Mouse (Mus musculus) layer of hippocampus, postnatal 14 days (tissue): ENCODE measurements around the gene Zfp69. TPM values are rescaled to one million over a fixed set of nuclear protein-coding genes. Genes with fewer than 3 reads are reported as not detected.

Source experiments
- DNase-seq, 2 experiments: peaks; one replicate each; pipeline ENCODE4 v3.0.0; 2021 to 2022; ENCODE audit warnings: low spot score in 2 of 2, mixed read lengths in 1 of 2
- long read RNA-seq, 2 experiments: library from polyadenylated mRNA; stranded (forward); transcript quantifications; one replicate each; pipeline ENCODE4 v2.0.0; 2021
- total RNA-seq, 2 experiments: library from RNA; stranded (reverse); gene quantifications; 2 replicates each; pipeline ENCODE4 v1.2.3; 2021

Zfp69 gene
- 1 to 10 TPM; 1.4 to 2.8 TPM for total RNA-seq
- long read RNA-seq, experiment 1, partial matches to known transcripts = 0 of 1 reads
- long read RNA-seq, experiment 1, other reads (novel, unspliced or antisense) = 1 of 1 reads
- long read RNA-seq, experiment 2, partial matches to known transcripts = 2 of 4 reads
- long read RNA-seq, experiment 2, other reads (novel, unspliced or antisense) = 2 of 4 reads

DNA sequence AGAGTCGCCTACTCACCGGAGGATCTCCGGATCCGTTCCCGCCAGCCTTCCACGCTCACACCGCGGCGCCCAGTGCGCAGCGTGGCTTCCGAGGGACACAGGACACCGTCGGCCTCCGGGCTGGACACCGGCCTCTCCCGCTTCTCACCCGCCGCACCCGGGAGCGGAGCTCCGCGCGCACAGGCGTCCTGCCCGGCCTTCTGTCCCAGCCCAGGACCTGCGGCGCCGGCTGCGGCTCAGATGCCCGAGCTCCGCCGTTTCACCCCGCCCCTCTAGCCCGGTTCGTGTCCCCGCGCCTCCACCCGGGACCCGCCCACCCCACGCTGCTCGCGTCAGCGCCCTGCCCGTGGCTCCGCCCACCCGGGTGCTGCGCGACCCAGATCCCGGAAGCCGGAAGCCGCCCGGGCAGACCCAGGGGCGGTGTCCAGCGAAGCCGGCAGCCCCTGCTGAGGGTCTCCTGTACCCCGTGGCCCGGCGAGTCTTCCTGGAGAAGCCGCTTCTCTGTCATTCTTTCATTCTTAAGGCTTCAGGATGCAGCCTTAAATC, at the start of gene Zfp69:
TSS of gene Zfp69 (minus strand) at position 272 of the 546 bp plus-strand sequence.
- peak; percentile 76 to 84 for DNase-seq

DNA sequence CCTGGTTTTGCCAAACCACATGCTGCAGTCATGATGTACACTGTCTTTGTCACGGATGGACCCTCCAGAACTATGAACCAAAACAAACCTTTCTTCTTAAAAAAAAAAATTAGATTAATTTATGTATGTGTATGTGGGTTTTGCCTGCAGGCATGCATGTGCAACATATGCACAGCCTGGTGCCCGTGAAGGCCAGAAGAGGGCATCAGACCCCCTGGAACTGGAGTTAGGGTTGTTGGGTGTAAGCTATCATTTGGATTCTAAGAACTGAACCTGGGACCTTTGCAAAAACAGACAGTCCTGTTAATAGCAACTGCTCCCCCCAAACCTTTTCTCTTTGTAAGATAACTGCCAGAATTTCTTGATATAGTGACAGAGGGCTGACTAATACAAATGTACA, 49.5 kb upstream of the Zfp69 start:
- no peak for DNase-seq

DNA sequence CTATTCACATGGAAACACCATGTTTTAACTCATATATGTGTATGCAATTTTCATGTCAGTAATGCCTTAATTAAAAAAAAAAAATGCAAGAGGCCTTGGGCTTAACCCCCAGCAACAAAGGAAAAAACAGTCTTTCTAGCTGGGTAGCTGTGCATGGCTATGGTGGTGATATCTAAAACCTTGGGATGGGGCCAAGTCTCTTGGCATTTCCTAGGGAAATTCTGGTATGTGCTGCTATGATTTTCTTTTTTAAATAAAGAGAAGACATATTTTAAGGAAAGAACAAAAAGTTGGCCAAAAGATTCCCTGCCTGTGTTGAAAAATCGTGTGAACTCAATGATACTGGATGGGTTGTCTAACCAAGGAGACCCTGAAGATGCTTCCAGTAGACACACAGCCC, 44.4 kb upstream of the Zfp69 start:
- no peak for DNase-seq

DNA sequence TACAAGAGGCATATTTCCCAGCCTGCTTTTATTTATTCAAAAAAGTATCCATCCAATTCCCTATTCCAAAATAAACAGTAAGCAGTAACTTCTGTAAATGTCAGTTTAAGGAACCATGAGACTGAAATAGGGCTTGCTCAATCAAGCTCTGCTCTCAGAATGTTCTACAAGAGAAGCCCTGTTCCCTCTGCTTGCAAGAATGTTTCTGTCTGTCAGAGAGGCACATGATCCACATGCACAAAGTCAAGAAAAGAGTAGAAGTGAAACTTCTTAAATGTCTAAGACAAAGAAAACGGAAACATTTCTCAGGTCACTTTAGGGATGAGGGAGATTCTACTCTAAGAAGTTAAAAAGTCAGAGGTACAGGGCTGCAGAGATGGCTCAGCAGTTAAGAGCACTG, 41.5 kb upstream of the Zfp69 start:
- no peak for DNase-seq

DNA sequence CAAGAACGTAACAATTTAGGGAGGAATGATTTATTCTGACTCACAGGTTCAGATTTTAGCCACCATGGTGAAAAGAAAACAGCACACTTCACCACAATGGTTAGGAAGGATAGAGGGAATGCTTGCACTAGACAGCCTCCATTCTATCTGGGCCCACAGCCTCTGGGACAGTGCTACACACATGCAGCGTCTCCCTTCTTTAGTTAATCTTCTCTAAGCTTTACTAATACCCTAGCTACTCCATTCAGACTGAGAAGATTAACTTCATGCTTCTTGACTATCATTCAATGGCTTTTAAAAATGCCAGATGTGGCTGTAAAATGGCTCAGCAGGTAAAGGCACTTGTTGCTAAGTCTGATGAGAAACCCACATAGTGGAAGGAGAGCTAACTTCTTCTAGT, 40.8 kb upstream of the Zfp69 start:
- DNase-seq = no peak

DNA sequence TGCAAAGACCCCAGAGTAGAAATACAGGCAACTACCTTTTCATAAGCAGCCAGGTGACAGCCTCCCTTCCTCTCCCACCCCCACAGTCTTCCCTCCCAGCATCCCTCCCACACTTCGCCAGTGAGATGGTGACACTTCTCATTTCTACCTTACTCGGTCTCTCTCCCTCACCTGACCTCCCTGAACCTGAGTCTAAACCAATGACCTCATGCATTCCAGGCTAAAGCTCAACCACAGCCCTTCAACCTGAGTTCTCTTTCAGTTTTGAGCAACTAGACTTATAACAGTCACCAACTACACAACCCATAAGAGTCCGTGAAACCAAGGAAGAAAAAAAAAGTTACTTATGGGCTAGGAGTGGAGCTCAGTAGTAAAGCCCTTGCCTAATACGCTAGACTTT, 35.8 kb upstream of the Zfp69 start:
- no peak for DNase-seq

DNA sequence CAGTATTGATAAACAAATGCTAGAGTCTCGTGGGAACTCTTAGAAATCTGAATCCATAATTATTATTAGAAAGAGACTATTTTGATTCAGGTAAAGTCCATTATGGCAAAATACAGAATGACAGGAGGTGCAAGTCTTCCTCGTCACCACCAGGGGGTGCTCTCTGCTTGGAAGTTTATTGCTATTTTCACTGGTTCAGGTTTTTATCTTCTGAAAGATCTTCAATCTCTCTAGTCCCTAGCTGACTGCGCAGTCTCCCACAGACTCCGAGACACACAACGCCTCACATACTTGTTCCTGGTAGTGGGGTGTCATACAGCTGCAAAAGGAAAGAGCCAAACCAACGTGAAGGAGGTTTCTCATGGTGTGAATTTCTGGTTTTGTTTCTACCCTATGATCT, 34.9 kb upstream of the Zfp69 start:
- DNase-seq = peak in 1 of 2 experiments; percentile 47

DNA sequence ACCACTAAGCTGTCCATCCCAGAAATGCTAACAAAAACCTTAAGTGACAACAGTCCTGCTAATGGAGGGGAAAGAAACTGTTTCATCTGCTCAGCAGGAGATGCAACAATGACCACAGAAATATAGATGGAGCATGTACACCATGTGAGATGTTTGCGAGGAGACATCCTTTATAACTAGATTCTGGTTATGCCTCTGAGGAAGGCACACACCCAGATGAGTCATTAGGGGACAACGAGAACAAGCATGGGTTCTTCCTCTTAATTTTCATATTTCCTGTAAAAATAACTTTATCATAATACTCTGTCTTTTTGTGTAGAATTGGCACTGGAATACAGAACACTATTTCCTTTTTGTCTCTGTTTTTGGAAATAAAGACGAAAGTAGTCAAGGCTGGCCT, 26.7 kb upstream of the Zfp69 start:
- no peak for DNase-seq

DNA sequence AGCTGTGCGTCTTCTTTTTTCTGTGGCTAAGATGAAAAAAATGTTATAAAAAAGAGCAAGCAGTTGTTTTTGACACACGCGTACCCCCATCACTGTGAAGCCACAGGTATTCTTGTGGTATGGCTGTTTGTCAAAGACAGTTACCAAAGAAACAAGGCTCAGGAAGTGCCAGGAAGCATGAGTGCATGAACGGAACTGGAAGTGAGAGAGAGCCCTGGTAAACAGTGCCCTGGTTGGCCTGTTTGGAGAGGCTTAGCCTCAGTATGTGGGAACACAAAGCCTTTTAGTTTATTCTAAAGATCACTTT, 23.9 kb upstream of the Zfp69 start:
- no peak for DNase-seq

DNA sequence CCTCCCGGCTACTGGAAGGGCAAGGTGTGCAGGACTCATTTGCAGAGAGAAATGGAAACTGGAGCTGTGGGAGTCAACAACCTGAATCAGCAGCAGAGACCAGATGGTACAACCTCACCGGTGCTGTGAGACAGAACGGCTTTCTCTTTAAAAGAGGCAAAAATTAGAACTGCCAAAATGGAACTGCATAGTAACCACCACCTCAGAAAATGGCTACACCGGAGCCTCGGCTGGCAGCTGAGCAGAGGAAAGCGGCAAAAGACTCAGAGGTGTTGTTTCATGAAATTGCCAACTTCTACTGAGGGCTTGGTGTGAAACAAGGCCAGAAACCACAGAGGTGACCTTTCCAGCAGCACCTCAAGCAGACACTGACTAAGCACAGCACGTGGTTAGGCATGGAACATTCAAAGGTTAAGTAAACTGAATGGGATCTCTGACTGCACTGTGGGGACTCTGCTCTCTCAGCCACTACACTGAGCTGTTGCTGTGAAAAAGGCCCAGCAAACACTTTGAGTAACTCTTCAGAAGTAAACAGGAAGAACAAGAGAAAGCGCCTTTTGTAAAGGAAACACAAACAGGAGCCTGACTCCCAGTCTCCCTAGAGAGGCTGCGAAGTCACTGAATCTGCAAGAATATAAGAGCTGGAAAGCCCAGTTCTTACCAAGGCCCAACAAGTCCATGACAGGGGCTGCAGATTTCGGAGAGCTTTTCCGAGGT, 23.4 kb upstream of the Zfp69 start:
- no peak for DNase-seq

DNA sequence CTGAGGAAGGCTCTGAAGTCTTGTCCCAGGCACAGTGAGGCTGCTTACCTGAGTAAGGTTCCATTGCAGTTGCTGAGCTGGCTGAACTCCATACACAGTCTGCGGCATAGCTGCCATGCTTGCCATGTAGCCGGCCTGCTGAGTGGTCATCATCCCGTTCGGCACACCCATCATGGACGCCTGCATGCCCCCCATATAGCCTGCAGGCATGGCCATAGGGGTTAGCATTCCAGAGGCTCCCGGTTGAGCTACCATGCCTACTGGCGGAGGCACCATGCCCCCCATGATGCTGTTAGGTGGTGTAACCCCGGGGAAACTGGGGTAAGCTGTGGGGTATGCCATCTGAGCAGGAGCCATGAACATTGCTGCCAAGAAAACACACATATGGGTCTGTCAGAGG, 20.3 kb upstream of the Zfp69 start:
- no peak for DNase-seq

DNA sequence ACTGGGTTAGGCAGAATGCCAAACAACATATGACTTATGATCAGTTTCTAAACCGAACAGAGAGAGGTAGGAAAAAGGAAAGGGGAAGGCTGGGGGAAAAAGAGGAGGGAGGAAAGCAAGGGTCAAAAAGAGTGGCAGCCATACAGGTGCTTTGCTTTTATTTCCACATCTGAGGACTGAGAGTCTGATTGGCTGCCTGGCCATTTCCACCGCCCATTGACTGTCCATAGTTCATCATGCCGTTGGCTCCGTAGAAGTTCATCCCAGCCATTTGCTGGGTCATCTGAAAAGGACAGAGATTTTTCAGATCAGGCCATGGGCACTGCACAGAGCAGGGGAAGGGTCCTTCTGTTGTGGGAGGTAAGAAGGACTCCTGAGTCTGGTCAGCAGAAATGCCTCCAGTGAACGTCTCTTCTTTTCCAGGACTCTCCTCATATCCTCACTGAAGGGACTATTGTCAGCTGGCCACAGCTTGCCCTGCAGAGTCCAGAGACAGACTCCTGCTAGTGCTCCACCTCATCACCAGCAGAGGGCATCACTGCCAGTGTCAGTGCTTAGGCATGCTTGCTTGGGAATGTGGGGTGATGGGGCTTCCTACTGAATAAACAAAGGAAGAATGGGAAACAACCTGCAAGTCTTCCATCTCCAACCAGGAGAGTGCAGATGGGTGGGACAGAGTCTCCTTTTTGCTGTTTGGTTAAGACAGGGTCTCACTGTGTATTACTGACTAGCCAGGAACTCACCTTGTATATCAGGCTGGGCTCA, 18.1 kb upstream of the Zfp69 start:
- peak; percentile 35 to 39 for DNase-seq

DNA sequence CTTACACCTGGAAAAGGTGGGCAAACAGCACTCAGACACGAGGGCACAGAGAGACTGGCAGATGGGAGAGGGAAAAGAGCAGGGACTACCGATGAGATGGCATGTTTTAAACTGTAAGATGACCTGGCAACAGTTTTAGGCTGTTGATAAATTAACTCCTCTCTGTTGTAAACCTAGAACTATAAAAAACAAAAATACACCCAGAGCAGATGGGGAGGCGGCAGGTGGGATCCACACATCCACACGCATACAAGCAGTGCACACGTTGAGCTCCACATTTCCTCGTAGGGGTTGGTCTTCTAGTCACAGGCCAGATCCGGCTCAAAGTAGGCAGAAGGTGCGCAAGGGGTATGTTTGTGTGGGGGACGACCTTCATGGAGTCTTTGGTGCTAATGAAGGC, 17.0 kb upstream of the Zfp69 start:
- DNase-seq = no peak

DNA sequence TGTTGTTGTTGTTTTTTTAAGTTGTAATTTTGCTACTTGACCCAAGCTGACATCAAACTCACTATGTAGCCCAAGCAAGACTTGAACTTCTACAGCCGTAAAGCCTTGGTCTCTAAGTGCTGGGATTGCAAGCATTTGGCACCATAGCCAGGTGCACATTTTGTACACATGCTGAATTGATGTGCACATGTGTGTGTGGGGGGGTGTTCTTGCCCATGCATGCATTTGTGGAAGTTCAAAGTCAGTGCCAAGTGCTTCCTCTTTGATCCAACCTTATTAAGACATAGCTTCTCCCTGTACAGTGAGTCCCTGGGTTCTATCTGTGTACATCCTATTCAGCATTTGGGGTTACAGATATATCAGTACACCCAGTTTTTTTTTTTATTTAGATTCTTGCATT, 4.1 kb upstream of the Zfp69 start:
- DNase-seq = no peak

DNA sequence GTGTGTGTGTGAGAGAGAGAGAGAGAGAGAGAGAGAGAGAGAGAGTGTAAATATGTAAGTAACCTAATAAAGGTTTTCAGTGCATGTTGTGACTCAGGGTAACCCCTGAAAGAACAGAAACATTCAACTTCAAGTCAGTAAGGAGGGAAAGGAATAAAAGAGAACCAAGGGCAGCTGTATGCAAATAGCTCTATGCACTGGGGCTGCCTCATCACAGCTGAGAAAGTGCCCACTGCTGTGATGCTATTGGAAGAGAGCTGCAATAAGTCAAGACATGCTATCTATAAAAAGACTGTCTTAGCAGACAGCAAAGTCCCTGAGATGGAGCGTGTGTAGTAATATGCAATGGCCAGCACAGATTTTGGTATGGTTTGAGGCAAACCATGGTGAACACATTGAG, 2.2 kb upstream of the Zfp69 start:
- DNase-seq = no peak

DNA sequence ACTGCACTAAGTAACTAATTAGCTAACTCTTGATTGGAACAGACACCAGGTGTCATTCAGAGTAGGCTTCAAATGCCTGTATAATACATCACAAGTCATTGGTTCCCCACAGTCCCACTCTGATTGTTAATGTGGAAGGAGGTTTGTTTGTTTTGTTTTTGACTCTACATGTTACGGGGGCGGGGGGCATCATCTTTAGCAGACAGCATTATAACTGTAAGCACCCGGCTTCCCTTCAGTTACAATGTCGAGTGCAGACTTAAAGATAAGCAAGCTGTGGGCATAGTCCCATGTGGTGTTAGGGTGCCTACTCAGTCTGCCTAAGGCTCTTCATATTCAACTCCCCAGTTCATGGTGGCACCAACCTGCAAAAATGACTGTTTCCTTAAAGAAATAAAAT, 1.5 kb upstream of the Zfp69 start:
- no peak for DNase-seq

DNA sequence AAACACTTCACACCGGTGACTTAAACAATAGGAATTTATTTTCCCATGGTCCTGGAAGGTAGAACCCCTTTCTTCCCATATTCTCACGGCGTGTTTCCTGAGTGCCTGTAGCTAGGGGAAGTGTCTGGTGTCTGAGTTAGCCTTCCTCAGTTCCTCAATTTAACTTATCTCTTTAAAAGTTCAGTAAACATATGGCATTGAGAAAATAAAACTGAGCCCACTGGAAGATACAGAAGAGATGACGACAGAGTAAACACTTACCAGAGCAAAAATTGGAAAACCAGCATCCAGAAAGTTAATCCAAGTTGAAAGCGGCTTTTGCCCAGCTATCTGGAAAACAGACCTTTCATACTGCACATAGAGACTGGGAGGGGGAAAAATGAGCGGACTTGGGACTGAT, 664 bp upstream of the Zfp69 start:
- no peak for DNase-seq

DNA sequence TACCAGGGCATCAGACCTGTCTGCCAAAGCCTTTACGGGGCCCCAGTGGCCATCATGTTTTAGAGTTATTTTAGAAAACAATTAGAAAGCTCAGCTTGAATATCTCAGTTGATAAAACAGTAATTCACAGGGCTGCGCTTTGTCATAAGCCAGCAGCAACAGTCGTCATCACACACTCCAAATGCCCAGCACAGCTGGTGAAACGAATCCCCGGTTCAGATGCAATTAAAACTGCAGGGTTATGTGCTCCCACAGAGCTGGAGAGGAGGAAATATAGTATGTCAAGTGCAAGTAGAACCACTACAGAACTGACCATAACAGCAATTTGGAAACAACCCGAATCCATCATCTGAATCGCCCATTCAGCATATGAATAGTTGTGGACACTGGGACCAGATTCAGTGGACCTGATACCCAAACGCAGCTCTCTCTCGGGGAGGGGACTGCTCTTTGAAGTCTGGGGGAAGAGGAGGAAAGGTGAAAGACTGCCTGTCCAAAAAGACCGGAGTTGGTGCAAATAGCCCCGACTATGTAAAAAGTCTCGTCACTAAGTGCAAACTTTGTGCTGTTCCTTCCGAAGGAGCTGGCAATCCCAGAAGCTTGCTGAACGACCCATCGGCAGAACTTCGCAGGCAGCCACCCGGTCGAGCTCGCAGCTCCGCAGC, 604 bp downstream of the Zfp69 start:
- DNase-seq = no peak

DNA sequence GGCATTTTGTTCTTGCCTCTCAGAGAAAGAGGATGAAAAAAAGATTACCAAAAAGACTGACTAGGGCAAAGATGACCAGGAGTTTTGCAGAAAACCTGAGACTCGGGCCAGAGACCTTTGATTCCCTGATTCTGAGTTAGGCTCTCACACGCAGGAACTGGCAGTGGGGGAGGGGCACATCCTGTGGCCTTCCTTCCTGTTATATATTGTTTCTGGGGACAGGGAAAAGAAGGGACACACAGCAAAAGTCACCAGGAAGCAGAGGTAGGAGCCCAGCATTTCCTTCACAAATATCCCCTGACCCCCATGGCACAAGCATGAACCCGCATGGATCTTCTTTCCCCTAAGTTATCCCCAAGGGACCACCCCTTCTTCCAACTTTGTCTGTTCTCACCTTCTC, 2.6 kb downstream of the Zfp69 start:
- DNase-seq = no peak

DNA sequence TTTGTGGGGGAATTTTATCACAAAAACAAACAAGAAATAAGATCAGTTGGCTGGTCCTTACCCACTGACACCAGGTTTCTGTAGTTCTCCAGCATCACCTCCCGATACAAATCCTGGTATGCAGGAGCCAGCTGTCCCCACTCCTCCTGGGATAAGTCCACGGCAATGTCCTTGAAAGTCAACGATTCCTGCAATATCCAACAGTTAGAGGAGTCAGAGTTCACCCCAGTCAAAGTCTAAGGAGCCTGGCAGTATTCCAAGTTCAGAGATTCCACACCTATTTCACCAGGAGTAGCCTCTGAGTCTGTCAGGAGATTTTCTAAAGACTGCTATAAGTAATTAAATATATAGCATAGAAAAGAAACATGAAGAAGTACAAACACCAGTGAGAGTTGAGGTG, 16.5 kb downstream of the Zfp69 start:
- DNase-seq = no peak

DNA sequence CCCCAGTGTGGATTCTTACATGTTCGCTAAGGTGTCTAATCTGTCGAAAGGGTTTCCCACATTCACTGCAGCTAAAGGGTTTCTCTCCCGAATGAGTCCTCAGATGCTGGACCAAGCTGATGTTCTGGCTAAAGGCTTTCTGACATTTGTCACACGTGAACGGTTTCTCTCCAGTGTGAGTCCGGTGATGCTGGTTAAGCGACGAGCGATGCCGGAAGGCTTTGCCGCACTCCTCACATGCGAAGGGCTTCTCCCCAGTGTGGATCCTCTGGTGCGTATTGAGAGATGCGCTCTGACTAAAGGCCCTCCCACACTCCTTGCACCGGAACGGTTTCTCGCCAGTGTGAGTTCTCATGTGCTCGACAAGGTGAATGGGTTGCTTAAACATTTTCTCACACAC, 20.8 kb downstream of the Zfp69 start:
- DNase-seq = no peak

DNA sequence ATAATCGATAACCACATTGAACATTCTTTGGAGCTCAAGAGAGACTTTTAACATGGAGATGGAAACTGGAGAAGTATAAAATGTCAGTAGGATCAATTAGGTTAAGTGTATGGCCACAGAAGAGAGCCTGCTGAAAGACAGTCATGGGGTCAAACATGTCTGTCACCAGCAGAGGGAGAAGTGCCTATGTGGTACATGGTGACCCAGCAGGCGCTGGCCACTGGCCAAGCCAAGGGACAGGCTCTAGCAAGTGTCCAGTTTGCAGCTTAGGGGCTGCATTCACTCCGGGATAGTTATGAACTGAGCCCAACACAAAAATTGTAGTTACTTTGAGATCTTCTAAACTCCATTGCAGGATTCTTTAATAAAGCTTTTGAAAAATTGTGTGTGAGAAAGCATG, 22.8 kb downstream of the Zfp69 start:
- no peak for DNase-seq
